ENCODE assay signal across 19 mouse cellular contexts in genomic region chr19:55336441-55336840, GRCm38 (mm10). TPM values are rescaled to one million over a fixed set of nuclear protein-coding genes. Genes with fewer than 3 reads are reported as not detected.
DNase-seq lines count a peak whose midpoint lies in the region; TF ChIP-seq lines count a peak whose summit lies in the region.
"Had no signal": no experiment of that assay in that cellular context is flagged by ENCODE, and none has a peak within 500 bp of the region (broad histone marks: within the 10 kb centered on the region; RNA-seq: fewer than 3 reads in every experiment).

No protein-coding gene starts in this region.

- peak; percentile 70 for DNase-seq in kidney, adult 2 months
- DNase-seq in kidney, postnatal 4 days: no peak
- peak; percentile 23 for DNase-seq in kidney, postnatal 14 days
- peak; percentile 24 to 49 for DNase-seq in lung, postnatal 4 days
- DNase-seq in cerebellum, postnatal 25 days: no peak
- DNase-seq in adrenal gland, postnatal 4 days (ENCODE audit: low spot score in 2 of 2): no peak
- DNase-seq: adrenal gland, postnatal 36 days; cerebellum, adult 18-20 months; layer of hippocampus, postnatal 36 days; liver, embryonic 13.5 days; right cerebral cortex, postnatal 14 days; spleen, adult 18-20 months had no signal

- H3K79me2 ChIP-seq in C2C12 (ENCODE audit: control insufficient read depth, insufficient read depth): no peaks in the 10 kb centered on the region

- peak overlapping the region; percentile 35 for H3ac ChIP-seq in C2C12 (ENCODE audit: control insufficient read depth, insufficient read length, low read depth)

- no peaks in the 10 kb centered on the region; the same call in 1 of the 2 replicates for H3K4me1 ChIP-seq in kidney, adult 2 months (ENCODE audit: control insufficient read depth, insufficient read depth, low read length)

- H3K4me3 ChIP-seq in kidney, adult 2 months (ENCODE audit: insufficient read depth, low read depth, low read length): no peak overlapping the region
- no peak overlapping the region for H3K4me3 ChIP-seq in C2C12 (ENCODE audit: insufficient read depth, poor library complexity, severe bottlenecking)
- H3K4me3 ChIP-seq: forebrain, embryonic 10.5 days; heart, embryonic 10.5 days; layer of hippocampus, adult 2 months; limb, embryonic 13.5 days; liver, embryonic 13.5 days; neural tube, embryonic 13.5 days had no signal

- H3K36me3 ChIP-seq in kidney, adult 2 months (ENCODE audit: control insufficient read depth, insufficient read depth, low read length): no peaks in the 10 kb centered on the region
- peaks cover 32% of the 10 kb centered on the region for H3K36me3 ChIP-seq in C2C12 (ENCODE audit: control insufficient read depth, insufficient read depth)
- H3K36me3 ChIP-seq: heart, embryonic 10.5 days had no signal

- TF ChIP-seq POLR2A in kidney, adult 2 months (IDR thresholded peaks at IDR 0.05; ENCODE audit: low read depth, low read length): no peak

- 61% methylated on average over 12 of the region's 12 CpGs for WGBS in kidney, adult 2 months

- peaks cover 4% of the 10 kb centered on the region for H3K79me3 ChIP-seq in C2C12 (ENCODE audit: low read depth)

- no peaks in the 10 kb centered on the region for H3K27me3 ChIP-seq in kidney, adult 2 months (replicated peaks; ENCODE audit: control insufficient read depth, insufficient read depth, low read length)
- no peaks in the 10 kb centered on the region for H3K27me3 ChIP-seq in C2C12 (ENCODE audit: control insufficient read depth, insufficient read depth, insufficient read length)
- H3K27me3 ChIP-seq: limb, embryonic 13.5 days; liver, embryonic 13.5 days; neural tube, embryonic 13.5 days had no signal

- H3K27ac ChIP-seq in kidney, adult 2 months (ENCODE audit: insufficient read depth, low read depth, low read length): no peak overlapping the region
- H3K27ac ChIP-seq: forebrain, embryonic 10.5 days; heart, embryonic 10.5 days; hindbrain, embryonic 14.5 days; layer of hippocampus, adult 2 months; limb, embryonic 13.5 days; liver, embryonic 13.5 days; neural tube, embryonic 13.5 days had no signal

- TF ChIP-seq CTCF in kidney, adult 2 months (conservative IDR thresholded peaks at IDR 0.05; ENCODE audit: insufficient read depth, insufficient read length, low read depth, low read length): no peak
- no peak for TF ChIP-seq CTCF in C2C12 (IDR thresholded peaks at IDR 0.05; ENCODE audit: control insufficient read depth, insufficient read depth, insufficient read length)

TF ChIP-seq in C2C12, 6 proteins besides CTCF, POLR2A, EP300 and RAD21:
- TF ChIP-seq MYOG (IDR thresholded peaks at IDR 0.05; ENCODE audit: control insufficient read depth, extremely low read depth, insufficient read length): no peak
- no peak for TF ChIP-seq MYOD1 (IDR thresholded peaks at IDR 0.05; ENCODE audit: control insufficient read depth, insufficient read length, low read depth)
- no peak for TF ChIP-seq CEBPB (IDR thresholded peaks at IDR 0.05; ENCODE audit: low read depth)
- no peak for TF ChIP-seq USF1 (IDR thresholded peaks at IDR 0.05; ENCODE audit: low read depth)
- TF ChIP-seq FOSL1 (IDR thresholded peaks at IDR 0.05; ENCODE audit: insufficient read depth, low read length, poor library complexity, severe bottlenecking): no peak
- no peak for TF ChIP-seq MAX (IDR thresholded peaks at IDR 0.05)

RNA-seq across cellular contexts. Expression of gene Vti1a, which starts 20.3 kb away (rescaled TPM):
- polyA plus RNA-seq in kidney, adult 2 months (2012; rRNA removed): 15.7 and 15.9 TPM in 2 replicates
- 10.4 TPM for polyA plus RNA-seq in C2C12 (2012; fragmentation: generic; extraction: Trizol)
- total RNA-seq in adrenal gland, postnatal 4 days (2021): 10 to 100 TPM; 37.4 to 38.1 TPM

RNA-seq across cellular contexts. Expression of gene Zdhhc6, which starts 20.6 kb away (rescaled TPM):
- polyA plus RNA-seq in kidney, adult 2 months (2012; rRNA removed): 22.5 and 29.1 TPM in 2 replicates
- polyA plus RNA-seq in C2C12 (2012; fragmentation: generic; extraction: Trizol): 32.6 TPM
- total RNA-seq in adrenal gland, postnatal 4 days (2021): 10 to 100 TPM; 48.5 to 49.9 TPM

Comparison
In these comparisons a context has a peak if more than half of its experiments do, and no peak if none do; other contexts are left out.
1. DNase-seq: peak in kidney, adult 2 months (single experiment), kidney, postnatal 14 days (single experiment) and lung, postnatal 4 days (2 of 2); none in kidney, postnatal 4 days (0 of 2), cerebellum, postnatal 25 days (0 of 2) and adrenal gland, postnatal 4 days (0 of 2).